Mouse (Mus musculus): ENCODE results near the gene Unkl.

Unkl gene

DNA sequence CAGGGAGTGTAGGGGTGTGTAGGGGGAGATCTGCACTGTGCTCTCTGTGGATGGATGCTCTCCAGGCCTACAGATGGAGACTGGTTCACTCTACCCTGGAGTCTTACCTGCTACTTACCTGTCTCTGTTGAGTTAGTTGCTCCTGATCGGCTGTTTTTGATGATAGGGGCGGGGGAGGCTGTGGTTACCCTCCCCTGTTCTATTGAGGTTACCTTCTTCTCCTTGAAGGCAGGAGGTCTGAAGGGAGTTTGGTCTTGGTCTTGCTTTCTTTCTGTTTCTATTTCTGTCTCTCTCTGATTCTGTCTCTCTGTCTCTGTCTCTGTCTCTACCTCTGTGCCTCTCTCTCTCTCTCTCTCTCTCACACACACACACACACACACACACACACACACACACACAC, 66.9 kb downstream of the Unkl start:
- DNase-seq (ENCODE audit: low spot score in 2 of 2): no peak

DNA sequence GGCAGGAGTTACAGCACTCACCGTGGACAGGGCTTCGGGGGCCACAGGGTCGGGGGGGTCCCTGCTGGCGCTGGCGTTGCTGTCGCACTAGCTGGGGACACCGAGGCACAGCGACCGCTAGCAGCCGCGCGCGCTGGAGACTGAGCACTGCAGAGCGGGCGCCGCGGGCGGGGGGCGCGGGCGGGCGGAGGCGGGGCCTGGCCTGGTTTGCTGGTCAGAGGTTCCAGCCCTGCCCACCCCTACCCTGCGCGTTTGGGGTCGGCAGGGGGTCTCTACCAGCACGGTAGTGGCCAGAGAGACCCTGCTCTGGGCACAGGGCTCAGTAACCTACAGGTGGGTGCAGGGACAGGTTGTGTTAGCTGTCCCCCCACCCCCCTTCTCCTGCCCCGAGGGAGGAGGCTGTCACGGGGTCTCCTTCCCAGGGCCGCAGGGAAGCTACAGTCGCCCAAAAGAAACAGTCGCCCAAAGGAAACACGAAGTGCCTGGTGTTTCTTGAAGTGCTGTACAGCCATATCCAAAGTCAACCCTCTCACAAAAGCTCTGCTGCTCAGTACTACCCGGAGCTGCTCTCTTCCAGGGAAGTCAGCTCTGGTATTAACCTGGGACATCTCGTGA, 68.0 kb downstream of the Unkl start, which contains the start of gene Baiap3:
TSS of gene Baiap3 (minus strand) at position 225 of the 615 bp plus-strand sequence.
- DNase-seq (ENCODE audit: low spot score in 2 of 2): no peak

DNA sequence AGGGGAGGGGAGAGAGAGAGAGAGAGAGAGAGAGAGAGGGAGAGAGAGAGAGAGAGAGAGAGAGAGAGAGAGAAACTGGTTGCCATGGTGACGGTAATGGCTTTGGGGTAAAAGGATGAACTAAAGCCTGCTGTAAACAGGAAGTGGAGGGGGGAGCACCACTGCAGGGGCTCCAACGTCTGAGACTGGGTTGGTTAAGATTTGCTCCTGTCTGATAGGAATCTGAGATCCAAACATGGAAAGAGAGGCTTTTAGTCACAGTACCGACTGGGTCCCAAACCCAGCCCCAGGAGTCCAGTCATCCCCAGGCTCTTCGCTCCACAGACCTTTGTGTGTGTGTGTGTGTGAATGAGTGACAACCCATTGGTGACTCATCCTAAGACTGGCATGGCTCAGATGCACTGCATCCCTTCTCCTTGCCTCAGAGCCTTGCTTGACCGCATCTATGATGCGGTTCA, 69.6 kb downstream of the Unkl start:
- no peak for DNase-seq (ENCODE audit: low spot score in 2 of 2)

DNA sequence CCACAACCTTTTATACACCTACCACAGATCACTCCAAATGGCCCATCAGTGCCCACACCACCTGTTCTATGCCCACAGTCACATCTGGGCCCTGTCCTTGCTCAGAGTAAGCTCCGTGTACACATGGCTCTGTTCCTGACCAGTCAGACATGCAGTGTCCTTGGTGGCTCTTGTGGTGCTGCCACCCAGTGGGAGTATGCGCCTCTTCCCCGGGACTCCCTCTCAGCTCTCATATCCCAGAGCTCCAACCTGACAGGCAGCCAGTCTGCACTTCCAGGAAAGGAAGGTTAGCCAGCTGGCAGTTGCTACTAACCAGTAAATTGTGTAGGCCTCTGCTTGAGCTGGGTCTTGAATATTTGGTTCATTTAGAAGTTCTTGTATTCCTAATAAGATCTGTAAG, 76.3 kb downstream of the Unkl start:
- no peak for DNase-seq (ENCODE audit: low spot score in 2 of 2)

DNA sequence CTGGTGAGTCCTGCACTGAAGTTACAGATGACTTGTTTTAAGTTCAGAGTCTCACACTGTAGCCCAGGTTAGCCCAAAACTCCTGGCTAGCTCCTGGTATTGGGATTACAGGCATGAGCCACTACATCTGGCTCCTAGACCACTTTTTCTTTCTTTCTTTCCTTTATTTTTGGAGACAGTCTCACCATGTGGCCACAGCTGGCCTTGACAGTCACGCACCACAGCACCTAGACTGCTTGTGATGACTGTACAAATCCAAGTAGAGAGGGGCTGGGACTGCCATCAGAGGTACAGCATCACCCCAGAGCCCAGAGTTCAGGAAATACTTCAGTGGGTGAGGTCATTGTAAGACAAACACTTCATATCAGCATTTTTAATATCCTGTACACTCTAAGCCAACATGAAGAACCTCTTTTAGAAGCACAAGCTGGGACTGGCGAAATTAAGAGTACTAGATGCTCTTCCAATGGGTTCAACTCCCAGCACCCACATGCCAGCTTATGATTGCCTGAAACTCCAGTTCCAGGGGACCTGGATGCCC, 82.7 kb downstream of the Unkl start:
- no peak for DNase-seq (ENCODE audit: low spot score in 2 of 2)

DNA sequence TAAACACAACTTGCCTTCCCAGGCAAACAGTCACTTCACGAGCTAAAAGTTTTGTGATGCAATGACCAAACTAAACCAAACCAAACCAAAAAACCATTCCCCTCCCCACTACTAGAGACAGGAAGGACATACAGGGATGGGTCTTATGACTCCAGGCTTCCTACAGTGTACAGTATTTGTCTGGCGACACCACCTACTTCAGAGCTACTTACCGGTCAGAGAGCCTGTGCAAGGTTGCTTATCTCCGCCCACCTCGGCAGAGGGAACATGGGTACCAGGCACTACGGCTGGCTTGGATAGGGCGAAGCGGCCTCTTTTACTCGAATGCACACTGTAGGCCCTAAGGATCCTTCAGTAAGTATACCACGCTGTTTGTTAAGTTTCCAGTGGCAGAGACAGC, 84.1 kb downstream of the Unkl start:
- no peak for DNase-seq (ENCODE audit: low spot score in 2 of 2)

DNA sequence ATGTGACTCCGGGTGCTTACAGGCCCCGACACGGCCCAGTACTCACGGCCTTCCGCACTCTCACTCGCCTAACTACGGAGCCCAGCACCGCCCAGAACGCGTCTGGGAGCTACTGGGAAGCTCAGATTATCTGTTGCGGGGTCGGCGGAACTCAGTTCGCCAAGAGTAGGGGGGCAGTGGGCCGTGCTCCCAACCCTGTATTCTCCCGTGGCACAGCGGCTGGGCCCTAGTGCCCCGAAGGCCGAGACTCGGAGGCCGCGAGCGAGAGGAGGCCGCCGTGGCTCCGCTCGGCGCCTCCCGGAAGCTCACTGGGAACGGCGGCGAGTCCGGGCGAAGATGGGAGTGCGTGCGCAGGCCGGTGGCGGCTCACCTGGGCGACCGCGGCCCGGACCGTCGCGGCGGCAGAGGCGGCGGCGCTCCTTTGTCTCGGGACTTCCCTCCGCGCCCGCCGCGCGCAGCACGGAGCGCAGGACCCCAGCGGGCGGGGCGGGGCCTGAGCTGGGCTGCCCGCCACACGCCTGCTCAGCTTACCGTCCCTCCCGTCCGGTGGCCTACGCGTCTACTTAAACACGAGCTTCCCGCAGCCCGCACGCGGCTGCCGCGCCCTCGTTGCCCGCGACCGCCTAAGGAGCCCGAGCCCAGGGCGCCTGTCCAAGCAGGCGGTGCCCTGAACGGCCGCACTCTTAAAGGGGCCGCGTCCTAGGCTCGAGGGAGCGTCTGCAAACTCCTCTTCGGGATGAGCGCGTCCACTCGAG, 84.9 kb downstream of the Unkl start:
- DNase-seq (ENCODE audit: low spot score in 2 of 2): peak; percentile 83 to 85

DNA sequence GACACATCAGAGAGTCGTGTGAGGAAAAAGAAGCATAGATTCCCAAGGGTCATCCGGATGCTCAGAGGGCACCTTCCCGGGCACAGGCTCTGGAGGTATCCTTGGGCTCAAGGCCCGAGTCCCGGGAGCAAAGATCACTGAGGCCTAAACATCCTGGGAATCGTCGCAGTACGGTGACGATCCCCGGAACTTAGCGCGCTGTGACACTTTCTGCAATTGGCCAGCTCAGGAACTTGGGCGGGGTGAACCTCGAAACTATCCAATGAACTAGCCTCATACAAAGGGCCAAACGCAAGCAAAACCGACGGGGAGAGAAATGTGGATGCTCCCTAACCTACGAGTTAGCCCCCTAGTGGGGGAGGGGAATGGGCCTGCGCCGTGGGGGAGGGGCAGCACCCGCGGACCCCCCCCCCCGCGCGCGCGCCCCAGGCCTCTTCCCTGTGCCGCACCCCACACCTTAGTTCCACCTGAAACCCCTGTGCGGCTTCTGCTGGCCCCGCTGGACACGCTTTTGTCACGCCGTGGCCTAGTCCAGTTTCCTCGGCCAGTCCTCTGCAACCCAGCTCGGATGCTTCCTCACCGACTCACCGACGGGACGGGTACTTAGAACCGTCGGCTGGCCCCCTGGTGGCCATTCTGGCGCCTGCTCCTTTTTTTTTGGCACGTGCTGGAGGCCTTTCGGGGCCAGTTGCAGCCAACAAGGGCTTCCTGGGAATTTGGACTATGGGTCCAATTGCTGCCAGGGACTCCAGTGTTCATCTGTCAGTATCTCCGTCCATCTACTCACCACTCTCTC, 85.7 kb downstream of the Unkl start:
- DNase-seq (ENCODE audit: low spot score in 2 of 2): peak; percentile 90 to 91

DNA sequence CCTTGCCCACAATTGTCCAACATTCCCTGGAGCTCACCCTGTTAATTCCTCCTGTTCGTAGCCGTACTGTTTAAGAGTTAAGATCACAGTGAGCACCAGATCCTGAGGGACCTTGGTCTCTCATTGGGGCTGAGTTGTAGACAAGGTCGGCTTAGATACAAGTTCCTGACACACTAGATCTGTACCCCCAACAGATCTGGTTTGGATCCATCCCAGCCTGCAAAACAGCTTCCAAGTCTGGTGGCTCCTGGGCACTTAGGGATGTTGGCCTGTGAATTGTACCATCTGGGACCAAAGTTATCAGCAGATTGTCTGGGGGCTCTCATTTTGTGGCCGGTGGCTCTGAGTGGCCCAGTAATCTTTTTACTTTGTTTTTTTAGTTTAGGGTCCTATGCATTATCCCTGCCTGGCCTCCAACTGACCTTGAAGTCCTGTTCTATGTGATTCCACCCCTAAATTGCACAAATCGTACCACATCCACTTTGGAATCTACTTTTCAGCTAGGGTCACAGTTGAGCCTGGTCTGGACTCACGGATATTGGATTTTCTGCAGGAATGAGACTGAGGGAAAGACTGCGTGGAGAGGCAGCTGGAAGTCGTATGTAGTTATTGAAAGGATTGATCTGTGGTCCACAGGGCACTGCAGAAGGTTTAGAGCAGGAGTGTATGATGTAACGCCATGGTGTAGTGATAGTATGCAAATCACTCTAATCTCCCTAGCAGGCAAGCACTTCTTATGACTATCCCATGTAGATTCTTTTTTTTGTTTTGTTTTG, 86.6 kb downstream of the Unkl start, which contains the start of gene Ube2i:
TSS of gene Ube2i (minus strand) at position 52 of the 776 bp plus-strand sequence.
- no peak for DNase-seq (ENCODE audit: low spot score in 2 of 2)

DNA sequence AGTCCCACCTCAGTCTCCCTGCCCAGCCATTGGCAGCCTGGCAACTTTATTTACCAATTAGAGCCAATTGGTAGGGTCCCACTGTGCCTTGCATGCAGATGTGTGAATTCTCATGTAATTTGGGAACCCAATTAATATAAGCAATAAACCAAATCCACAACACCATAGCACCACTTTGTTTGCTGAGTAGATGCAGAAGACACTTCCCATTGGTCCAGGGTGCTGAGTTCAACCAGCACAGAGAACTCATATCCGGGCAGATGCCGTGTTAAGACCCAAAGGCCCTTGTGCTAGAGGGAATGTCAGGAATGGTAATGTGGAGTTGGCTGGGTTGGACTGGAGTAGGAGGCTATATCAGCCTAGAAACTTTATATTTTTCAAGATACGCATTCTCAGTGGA, 87.6 kb downstream of the Unkl start:
- no peak for DNase-seq (ENCODE audit: low spot score in 2 of 2)

DNA sequence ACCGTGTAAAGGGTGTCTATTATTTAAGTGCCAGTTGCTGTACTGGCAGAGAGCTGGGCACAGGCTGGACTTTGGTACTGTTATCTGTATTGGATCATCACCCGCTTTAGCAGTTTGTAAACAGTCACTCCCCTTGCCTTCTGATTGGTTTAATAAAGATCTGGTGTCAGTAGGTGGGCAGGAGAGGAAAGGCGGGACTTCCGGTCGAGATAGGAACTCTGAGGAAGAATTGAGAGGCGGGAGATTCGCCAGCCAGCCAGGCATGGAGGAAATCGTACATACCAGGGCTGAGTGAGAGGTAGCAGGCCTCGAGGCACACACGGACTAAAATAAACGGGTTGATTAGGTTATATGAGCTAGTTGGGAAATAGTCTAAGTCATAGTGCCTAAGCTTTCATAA, 93.9 kb downstream of the Unkl start:
- no peak for DNase-seq (ENCODE audit: low spot score in 2 of 2)
